Mouse (Mus musculus): ENCODE data around the gene Ccdc194.

Ccdc194 gene

GRCm38 (mm10) chr8:71511644-71512043, 13.9 kb downstream of the Ccdc194 start, which contains the start of gene Plvap:
TSS of gene Plvap (minus strand) at chr8:71511752.
- no peak for DNase-seq (ENCODE audit: low read depth)

GRCm38 (mm10) chr8:71509316-71509715, 16.2 kb downstream of the Ccdc194 start:
- no peak for DNase-seq (ENCODE audit: low read depth)

- no peak for DNase-seq (ENCODE audit: low read depth)
Measured at GRCm38 (mm10) chr8:71507589-71508104, 17.9 kb downstream of the Ccdc194 start.

- DNase-seq (ENCODE audit: low read depth) = no peak
Measured at GRCm38 (mm10) chr8:71505979-71506378, 19.5 kb downstream of the Ccdc194 start.

- no peak for DNase-seq (ENCODE audit: low read depth)
Measured at GRCm38 (mm10) chr8:71505326-71505725, 20.2 kb downstream of the Ccdc194 start.

- DNase-seq (ENCODE audit: low read depth) = no peak
Measured at GRCm38 (mm10) chr8:71504349-71504748, 21.2 kb downstream of the Ccdc194 start.

GRCm38 (mm10) chr8:71498816-71499690, 26.5 kb downstream of the Ccdc194 start:
- no peak for DNase-seq (ENCODE audit: low read depth)

- DNase-seq (ENCODE audit: low read depth) = no peak
Measured at GRCm38 (mm10) chr8:71497881-71498501, 27.5 kb downstream of the Ccdc194 start.

- DNase-seq (ENCODE audit: low read depth) = no peak
Measured at GRCm38 (mm10) chr8:71497077-71497645, 28.4 kb downstream of the Ccdc194 start.

- DNase-seq (ENCODE audit: low read depth) = no peak
Measured at GRCm38 (mm10) chr8:71496481-71496880, 29.0 kb downstream of the Ccdc194 start.

GRCm38 (mm10) chr8:71495811-71496210, 29.7 kb downstream of the Ccdc194 start:
- no peak for DNase-seq (ENCODE audit: low read depth)

GRCm38 (mm10) chr8:71495039-71495438, 30.5 kb downstream of the Ccdc194 start:
- peak; percentile 87 for DNase-seq (ENCODE audit: low read depth)

GRCm38 (mm10) chr8:71488454-71488853, 37.1 kb downstream of the Ccdc194 start:
- DNase-seq (ENCODE audit: low read depth) = peak; percentile 97

GRCm38 (mm10) chr8:71487691-71488445, 37.6 kb downstream of the Ccdc194 start, which contains the start of gene Gtpbp3:
TSS of gene Gtpbp3 (plus strand) at chr8:71488103.
- DNase-seq (ENCODE audit: low read depth) = peak; percentile 81

- DNase-seq (ENCODE audit: low read depth) = peak; percentile 63
Measured at GRCm38 (mm10) chr8:71486136-71486529, 39.4 kb downstream of the Ccdc194 start.

GRCm38 (mm10) chr8:71485142-71486135, 40.1 kb downstream of the Ccdc194 start, which contains the start of gene Ano8:
TSS of gene Ano8 (minus strand) at chr8:71485963.
- peak; percentile 85 for DNase-seq (ENCODE audit: low read depth)

- DNase-seq (ENCODE audit: low read depth) = no peak
Measured at GRCm38 (mm10) chr8:71484736-71485135, 40.8 kb downstream of the Ccdc194 start.

- peak; percentile 73 for DNase-seq (ENCODE audit: low read depth)
Measured at GRCm38 (mm10) chr8:71483932-71484331, 41.6 kb downstream of the Ccdc194 start.

GRCm38 (mm10) chr8:71478943-71479342, 46.6 kb downstream of the Ccdc194 start:
- DNase-seq (ENCODE audit: low read depth) = no peak

- DNase-seq (ENCODE audit: low read depth) = peak; percentile 64
Measured at GRCm38 (mm10) chr8:71477196-71477845, 48.2 kb downstream of the Ccdc194 start.
